Mouse (Mus musculus): ENCODE measurements around the gene Gcnt1.

Gene Gcnt1

DNA sequence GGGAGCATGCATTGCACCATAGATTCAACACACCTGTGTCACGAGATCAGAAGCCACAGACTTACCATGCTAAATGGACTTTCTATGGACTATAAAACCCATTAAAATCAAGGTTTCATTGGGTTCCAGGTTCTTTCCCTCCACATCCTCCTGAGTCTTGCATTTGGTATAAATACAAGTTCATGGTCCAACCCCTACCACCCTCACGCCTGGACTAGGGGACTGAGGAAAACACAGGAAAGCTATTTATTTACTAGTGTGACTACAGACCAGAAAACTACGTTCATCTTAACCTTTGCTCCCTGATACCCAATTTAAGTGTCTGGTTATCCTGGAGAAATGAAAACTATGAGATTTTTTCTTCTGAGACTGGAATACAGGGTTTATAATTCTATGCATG lies at the start of gene Gcnt1:
TSS of gene Gcnt1 (minus strand) at position 144 of the 400 bp plus-strand sequence.
- DNase-seq (ENCODE audit: low read depth) = no peak

DNA sequence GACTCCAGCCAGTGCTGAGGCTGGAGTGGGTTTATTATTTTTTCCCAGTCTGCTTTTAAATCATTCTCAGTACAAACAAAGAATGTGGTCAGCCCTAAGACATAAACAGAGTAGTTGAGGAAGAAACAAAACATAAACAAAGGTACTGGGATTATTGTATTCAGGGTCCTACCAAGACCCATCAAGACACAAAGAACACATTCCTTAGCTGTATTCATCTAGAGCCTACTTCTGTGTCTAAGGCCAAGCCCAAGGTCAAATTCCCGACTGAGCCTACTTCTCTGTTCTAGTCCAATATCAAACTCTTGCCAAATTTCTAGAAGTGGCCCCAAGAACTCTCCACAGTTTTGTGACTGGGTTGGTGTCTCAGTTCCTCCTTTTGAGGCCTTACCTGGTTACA lies 45.2 kb upstream of the Gcnt1 start:
- DNase-seq (ENCODE audit: low read depth) = no peak

DNA sequence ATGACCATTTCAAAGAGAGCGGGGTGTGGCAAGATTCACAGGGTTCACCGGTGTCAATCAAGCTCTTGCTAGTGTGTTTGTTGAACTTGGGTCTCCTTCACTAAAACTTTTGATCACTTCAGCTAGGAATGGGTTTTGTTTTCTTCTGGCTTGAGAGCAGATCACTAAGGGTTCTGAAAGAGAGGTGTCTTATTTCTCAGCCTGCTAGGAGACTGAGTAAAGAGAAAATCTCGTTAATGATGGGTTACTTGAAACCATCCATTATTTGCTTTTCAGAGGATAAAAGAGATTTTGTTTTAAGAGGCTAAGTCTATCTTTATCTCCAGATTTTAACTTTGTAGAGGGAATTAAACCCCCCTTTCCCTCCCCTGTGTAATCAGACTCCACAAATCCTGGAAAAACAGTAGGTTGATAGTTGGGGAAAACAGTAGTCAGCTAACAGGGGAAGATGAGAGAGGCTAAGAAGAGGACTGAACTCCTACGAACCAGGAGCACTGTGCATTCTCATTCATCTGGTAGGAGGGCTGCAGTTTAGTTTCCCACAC lies 40.3 kb upstream of the Gcnt1 start:
- DNase-seq (ENCODE audit: low read depth) = no peak

DNA sequence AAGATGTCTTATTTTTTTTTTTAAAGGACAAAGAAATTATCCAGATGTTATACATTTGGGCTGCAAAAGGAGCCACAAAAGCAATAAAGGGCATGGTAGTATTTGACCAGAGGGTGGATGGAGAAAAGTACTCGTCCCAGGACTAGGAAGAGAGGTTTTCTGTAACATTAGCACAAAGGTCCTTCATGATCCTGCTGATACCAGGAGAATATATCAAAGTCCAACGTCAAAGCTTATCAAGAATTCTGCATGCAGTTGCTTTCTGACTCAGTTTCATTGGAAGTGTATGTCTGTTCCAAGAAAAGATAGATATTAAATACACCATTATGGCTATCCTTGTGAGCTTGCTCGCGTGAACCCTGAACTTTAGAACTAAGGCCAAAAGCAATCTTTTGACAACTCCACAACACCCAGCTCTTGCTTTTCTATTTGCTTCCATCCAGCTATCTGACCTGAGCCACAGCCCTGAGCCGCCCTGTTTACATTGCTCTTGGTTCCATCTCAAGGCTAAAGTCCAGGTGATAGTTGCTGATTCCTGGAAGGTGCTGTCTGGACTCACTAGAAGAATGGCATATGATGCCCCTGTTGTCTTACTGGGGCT lies 37.9 kb upstream of the Gcnt1 start:
- no peak for DNase-seq (ENCODE audit: low read depth)

DNA sequence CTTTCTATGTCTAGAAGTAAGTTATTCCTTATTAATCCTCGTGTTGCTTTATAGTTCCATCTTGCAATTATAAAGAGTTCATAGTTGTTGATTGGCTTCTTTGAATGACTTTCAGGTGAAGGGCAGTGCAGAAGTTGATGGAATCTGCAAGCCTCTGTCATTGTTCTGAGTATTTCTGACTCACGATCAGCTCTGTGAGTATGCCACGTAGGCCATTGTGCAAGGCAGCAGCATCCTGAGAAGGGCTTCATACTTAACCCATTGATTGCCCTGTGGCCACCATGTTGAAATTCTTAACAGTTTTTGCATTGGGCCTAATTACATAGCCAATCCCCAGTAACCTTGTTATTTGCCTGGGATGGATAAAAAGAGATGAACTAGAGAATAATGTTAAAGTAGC lies 36.7 kb upstream of the Gcnt1 start:
- DNase-seq (ENCODE audit: low read depth) = no peak

DNA sequence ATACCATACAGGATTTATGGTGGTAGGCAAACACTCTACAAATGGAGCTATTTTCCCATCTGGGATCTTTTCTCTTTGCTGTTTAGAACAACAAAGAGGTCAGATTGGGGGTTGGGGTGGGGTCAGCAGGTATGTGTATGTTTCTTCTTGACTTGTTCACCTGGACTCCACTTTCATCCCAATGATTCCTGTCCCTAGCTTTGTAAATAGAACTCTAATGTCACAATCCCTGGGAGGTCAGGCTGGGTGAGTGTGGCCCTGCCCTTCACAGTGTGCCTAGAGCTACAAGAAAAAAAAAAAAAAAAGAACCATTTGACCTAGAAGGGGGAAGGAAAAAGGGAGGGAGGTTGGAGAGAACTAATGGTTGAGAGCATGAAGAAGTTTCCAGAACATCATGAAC lies 35.9 kb upstream of the Gcnt1 start:
- no peak for DNase-seq (ENCODE audit: low read depth)

DNA sequence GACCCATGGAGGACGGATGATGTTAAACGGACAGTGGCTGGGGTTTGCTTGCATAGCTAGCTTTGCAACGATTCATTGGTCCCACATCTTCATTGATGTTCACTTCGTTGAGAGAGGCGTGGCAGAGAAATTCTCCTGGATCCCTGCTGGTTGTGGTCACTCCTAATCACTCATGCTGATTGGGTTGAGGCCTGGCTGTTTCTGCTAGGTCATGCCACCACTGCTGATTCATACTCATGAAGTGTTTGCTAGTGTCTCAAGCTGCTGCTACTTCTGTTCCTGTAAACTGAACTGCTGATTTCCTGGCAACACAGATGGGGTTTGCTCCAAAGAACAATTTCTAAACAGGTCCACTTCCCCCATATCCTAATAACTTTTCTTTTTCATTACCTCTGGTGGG lies 34.2 kb upstream of the Gcnt1 start:
- DNase-seq (ENCODE audit: low read depth) = no peak

DNA sequence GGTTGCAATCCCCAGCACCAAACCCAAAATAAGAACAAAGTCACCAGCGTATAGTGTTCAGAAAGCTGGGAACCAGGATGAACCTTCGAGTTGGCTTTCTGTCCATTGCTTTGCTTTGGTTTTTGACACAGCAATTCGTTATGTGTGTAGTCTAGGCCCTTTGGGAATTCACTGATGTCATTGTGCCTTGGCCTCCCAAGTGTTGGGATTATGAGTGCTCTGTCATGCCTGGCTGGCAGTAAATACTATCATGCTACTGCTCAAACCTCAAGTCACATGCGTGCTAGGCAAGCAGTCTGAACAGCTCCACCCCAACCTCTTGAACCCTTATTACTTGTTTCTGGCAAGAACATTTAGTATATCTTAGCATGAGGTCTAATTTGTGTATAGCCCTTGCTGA lies 30.5 kb upstream of the Gcnt1 start:
- no peak for DNase-seq (ENCODE audit: low read depth)

DNA sequence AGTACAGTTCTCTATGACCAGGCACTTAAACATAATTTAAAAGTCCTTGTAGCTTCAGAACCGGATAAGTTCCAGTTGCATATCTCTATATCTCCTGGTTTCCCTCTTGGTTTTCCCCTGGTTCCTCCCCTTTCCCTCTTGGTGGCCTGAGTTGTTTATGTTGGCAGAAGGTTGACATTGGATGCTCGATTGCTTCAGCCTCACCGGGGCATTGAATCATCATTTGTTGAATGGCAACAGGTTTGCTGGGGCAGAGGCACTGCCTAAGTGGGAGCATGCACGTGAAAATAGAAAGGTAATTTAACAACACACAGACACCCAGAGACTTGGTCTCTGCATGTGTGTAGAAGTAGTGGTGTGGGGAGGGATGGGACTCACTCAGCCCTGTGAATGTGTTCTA lies 27.9 kb upstream of the Gcnt1 start:
- DNase-seq (ENCODE audit: low read depth) = no peak

DNA sequence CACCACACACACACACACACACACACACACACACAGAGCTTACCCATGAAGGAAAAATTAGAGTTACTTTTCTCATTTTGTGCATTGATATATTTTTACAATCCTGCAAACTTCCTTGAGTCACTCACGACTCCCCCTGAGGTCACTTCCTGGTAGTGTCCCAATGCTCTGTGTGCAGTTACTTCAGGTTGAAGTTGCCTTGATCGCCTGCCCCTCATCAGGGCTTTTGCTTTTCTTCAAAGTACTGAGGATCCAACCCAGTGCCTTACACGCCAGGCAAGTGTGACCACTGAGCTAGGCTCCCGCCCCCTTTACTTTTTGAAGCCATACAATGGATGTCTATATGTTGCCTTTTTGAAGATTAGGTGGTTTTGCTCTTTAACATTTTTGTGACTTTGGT lies 27.3 kb upstream of the Gcnt1 start:
- DNase-seq (ENCODE audit: low read depth) = no peak

DNA sequence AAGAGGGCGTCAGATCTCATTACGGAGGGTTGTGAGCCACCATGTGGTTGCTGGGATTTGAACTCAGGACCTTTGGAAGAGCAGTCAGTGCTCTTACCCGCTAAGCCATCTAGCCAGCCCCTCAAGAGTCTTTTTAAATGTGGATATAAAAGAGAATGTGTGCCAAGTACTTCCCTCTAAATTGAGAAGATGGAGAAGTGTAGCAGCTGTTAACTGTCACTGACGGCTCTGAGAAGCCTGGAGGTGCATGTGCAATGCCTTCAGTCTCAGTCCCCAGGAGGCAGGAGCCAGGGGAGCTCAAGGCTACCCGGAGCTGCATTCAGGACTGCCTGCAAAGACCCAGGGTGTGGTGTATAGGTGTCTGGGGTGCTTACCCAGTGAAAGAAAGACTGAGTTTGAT lies 25.3 kb upstream of the Gcnt1 start:
- DNase-seq (ENCODE audit: low read depth) = no peak

GRCm38 (mm10) chr19:17396802-17397201 lies 24.2 kb upstream of the Gcnt1 start:
- DNase-seq (ENCODE audit: low read depth) = no peak

DNA sequence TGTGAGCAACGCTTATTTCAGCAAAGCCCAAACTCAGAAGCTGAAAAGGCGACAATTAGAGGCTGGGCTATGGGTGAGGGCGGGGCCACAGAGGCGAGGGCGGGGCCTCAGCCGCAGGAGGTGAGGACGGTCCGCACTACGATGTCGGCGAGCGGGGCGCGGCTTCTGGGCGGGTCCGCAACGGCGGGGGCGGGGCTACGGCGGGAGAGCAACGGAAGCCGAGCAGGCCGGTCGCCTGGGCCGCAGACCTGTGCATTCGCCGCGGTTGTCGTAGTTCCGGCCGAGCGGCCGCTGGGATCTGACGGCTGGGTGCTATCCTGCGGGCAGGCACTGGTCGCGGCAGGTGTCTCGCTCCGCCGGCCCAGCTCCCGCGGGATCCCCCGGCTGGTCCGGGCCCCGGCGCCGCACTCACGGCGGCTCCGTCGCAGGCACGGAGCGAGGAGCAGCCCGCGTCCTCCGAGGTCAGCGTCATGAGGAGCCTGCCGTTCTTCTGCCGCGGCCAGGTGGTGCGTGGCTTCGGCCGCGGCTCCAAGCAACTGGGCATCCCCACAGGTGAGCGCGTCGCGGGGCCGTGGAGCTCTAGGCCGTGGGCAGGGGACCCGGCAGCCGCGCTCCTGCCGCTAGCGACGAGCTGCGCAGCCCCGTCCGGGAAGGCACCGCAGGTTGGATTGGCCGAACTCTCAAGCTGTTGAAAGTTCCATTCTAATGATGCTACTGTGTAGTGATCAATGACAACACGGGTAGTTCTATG lies 21.4 kb upstream of the Gcnt1 start, which contains the start of gene Rfk:
TSS of gene Rfk (plus strand) at position 203 of the 751 bp plus-strand sequence.
- peak; percentile 83 for DNase-seq (ENCODE audit: low read depth)

DNA sequence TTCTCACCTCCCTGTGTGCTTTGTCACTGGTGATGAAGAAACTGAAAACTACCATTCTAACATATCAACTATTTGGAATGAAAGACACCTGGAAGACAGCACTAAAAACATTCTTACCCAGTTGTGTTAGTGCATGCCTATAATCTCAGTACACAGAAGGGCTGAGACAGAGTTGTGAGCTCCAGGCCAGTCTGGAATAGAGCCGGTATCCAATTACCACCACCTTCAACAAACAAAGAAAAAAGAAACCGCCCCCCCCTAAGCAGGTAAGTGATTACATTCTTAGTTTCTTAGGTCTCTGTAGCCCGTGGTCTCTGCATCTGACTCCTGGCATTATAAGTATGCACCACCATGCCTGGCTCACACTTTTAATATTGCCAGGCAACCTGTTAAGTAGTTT lies 20.2 kb upstream of the Gcnt1 start:
- no peak for DNase-seq (ENCODE audit: low read depth)

DNA sequence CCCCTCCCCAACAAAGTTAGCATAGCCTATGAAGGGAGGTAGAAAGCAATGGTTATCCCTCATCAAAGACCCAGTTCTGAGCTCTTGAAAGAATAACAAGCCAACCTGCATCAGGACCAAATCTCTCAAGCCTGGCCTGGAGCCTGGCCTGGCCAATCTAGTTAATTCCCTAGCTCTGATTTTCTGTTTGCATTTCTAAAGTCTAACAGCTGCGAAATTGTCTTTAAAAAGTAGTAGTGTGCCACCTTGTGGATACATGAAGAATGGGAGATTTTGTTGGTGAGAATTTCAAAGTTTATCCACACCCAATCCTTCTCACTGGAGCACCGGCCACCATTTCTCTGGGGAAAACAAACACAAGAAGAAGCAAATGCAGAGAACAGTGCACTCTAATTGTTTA lies 15.8 kb upstream of the Gcnt1 start:
- DNase-seq (ENCODE audit: low read depth) = no peak

- DNase-seq (ENCODE audit: low read depth) = no peak
These were observed 13.8 kb upstream of the Gcnt1 start for GRCm38 (mm10) chr19:17386424-17386823.

DNA sequence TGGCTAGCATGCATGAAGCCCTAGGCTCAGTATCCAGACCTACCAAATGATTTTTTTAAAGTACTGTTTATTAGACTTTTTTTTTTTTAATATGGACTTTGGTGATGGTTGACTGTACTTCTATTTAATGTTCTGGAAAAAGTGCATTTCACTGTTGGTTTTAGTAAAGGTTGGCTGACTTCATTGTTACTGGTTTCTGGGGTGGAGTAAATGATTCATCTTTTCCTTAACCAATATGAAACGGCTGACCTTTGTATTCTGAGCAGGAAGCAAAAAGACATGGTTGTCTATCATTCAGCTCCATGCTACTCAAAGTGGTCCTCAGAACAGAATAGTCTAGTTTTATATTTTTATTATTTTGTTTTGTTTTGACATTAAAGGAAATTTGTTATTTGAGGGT lies 12.8 kb upstream of the Gcnt1 start:
- DNase-seq (ENCODE audit: low read depth) = no peak

GRCm38 (mm10) chr19:17385022-17385421 lies 12.4 kb upstream of the Gcnt1 start:
- no peak for DNase-seq (ENCODE audit: low read depth)

- no peak for DNase-seq (ENCODE audit: low read depth)
These were observed 10.3 kb upstream of the Gcnt1 start for GRCm38 (mm10) chr19:17382807-17383397.

DNA sequence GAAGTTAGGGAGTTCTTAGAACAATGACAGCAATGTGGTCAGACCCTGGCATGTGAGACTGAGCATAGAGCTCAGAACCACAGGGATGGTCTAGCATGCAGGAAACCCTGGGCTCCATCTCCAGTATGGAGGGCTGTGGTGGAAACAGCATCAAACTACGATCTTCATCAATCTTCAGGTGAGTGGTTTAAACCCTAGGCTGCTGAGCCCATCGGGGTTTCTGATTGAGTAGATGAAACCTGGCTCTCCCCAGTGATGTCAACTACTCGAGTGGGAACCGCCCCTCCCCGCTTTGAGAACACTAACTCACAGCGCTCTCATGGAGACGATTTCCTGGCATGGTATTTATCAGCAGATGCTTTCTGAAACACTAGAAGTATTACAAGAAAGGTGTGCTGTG lies 7.9 kb upstream of the Gcnt1 start:
- DNase-seq (ENCODE audit: low read depth) = no peak

- no peak for DNase-seq (ENCODE audit: low read depth)
These were observed 6.2 kb upstream of the Gcnt1 start for GRCm38 (mm10) chr19:17378845-17379244.

DNA sequence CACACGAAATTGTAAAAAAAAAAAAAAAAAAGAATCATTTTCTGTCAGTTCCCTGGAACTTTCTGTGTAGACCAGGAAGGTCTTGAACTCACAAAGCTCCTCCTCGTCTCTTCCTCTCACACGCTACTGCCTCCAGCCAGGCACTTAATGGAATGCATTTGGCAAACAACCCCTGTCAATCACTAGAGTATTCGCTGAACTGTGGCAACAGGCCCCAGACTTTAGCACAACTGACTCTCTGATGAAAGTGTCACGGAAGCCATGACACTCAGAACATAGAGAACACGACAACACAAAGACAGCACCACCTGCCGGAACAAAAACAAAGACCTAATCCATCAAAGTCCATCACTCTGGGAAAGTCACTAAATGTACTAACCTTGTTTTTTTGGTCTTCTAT lies 3.1 kb downstream of the Gcnt1 start:
- DNase-seq (ENCODE audit: low read depth) = no peak

DNA sequence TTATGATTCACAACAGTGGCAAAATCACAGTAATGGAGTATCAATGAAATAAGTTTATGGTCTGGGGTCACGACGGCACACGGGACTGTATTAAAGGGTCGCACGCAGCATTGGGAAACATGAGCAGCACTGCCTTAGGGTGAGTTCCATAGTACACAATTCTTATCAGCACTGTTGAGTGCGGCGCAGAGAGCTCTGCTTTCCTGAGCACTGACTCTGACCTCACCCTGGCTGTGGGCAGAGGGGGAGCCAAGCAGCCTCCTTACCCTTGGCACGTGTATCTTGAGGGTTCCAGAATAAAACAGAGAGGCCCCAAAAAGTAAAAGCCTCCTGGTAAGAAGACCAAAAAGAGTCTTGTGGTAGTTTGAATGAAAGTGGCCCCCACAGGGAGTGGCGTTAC lies 4.1 kb downstream of the Gcnt1 start:
- DNase-seq (ENCODE audit: low read depth) = no peak

Data from c-Kit-positive CD71-negative TER-119-negative erythroid progenitor cells, embryonic 14.5 days (primary cell).